Comparison of ENCODE assay signal across 10 mouse cellular contexts in genomic region chr12:86686551-86687330, GRCm38 (mm10). TPM values are rescaled to one million over a fixed set of nuclear protein-coding genes. Genes with fewer than 3 reads are reported as not detected.
DNase-seq lines count a peak whose midpoint lies in the region; ATAC-seq and TF ChIP-seq lines count a peak whose summit lies in the region.
"Had no signal": no experiment of that assay in that cellular context is flagged by ENCODE, and none has a peak within 500 bp of the region (broad histone marks: within the 10 kb centered on the region; RNA-seq: fewer than 3 reads in every experiment).

No protein-coding gene starts in this region.

- no peak overlapping the region for H3K27ac ChIP-seq in heart, embryonic 12.5 days (ENCODE audit: poor library complexity, severe bottlenecking)
- 0 out of 2 replicates have a peak overlapping the region, but pooled peaks have one; percentile 10 for H3K27ac ChIP-seq in midbrain, embryonic 12.5 days (replicated peaks)
- H3K27ac ChIP-seq in midbrain, embryonic 10.5 days (replicated peaks) = no peak overlapping the region
- peak overlapping the region; percentile 17 for H3K27ac ChIP-seq in liver, postnatal 0 days (ENCODE audit: low read depth)

- H3K4me3 ChIP-seq in heart, embryonic 12.5 days = no peak overlapping the region
- no peak overlapping the region for H3K4me3 ChIP-seq in midbrain, embryonic 12.5 days
- no peak overlapping the region for H3K4me3 ChIP-seq in midbrain, embryonic 10.5 days
- H3K4me3 ChIP-seq in liver, postnatal 0 days (ENCODE audit: low read depth, low read length) = no peak overlapping the region

- no peaks in the 10 kb centered on the region for H3K27me3 ChIP-seq in heart, embryonic 12.5 days (replicated peaks)
- no peaks in the 10 kb centered on the region for H3K27me3 ChIP-seq in midbrain, embryonic 12.5 days
- no peaks in the 10 kb centered on the region for H3K27me3 ChIP-seq in midbrain, embryonic 10.5 days (ENCODE audit: low read depth, poor library complexity, severe bottlenecking)
- H3K27me3 ChIP-seq in liver, postnatal 0 days (ENCODE audit: insufficient read depth, low read length) = no peaks in the 10 kb centered on the region

- no peaks in the 10 kb centered on the region for H3K9me3 ChIP-seq in heart, embryonic 12.5 days (replicated peaks)
- no peaks in the 10 kb centered on the region for H3K9me3 ChIP-seq in midbrain, embryonic 12.5 days
- no peaks in the 10 kb centered on the region for H3K9me3 ChIP-seq in midbrain, embryonic 10.5 days (replicated peaks)
- no peaks in the 10 kb centered on the region for H3K9me3 ChIP-seq in liver, postnatal 0 days (ENCODE audit: low read length)

- peaks cover 41% of the 10 kb centered on the region for H3K36me3 ChIP-seq in heart, embryonic 12.5 days
- H3K36me3 ChIP-seq in midbrain, embryonic 12.5 days = peaks cover 78% of the 10 kb centered on the region
- H3K36me3 ChIP-seq in midbrain, embryonic 10.5 days = peaks cover 92% of the 10 kb centered on the region
- no peaks in the 10 kb centered on the region for H3K36me3 ChIP-seq in liver, postnatal 0 days (replicated peaks; ENCODE audit: insufficient read depth, low read length)

- WGBS in heart, embryonic 12.5 days = 49% methylated on average over 13 of the region's 13 CpGs
- WGBS in midbrain, embryonic 12.5 days = 56% methylated on average over 13 of the region's 13 CpGs
- WGBS in midbrain, embryonic 10.5 days = 56% methylated on average over 13 of the region's 13 CpGs
- WGBS in liver, postnatal 0 days (ENCODE audit: insufficient replicate concordance) = 21% methylated on average over 12 of the region's 13 CpGs

- intact Hi-C loops in gastrocnemius, postnatal 14 days (cut with DNase I; ENCODE audit: low total_unique reads) = no loop called here

- H3K9ac ChIP-seq in heart, embryonic 12.5 days = no peak overlapping the region
- H3K9ac ChIP-seq in midbrain, embryonic 12.5 days (replicated peaks) = no peak overlapping the region
- no peak overlapping the region for H3K9ac ChIP-seq in liver, postnatal 0 days (replicated peaks)

- ATAC-seq in heart, embryonic 12.5 days (ENCODE audit: insufficient number of reproducible peaks, low FRiP score) = no peak
- ATAC-seq in midbrain, embryonic 12.5 days (ENCODE audit: low FRiP score, low read depth) = no peak
- ATAC-seq in liver, postnatal 0 days = peak; percentile 50

- TF ChIP-seq EP300 in liver, postnatal 0 days (IDR thresholded peaks at IDR 0.05; ENCODE audit: low read depth) = no peak

- peaks cover 71% of the 10 kb centered on the region for H3K4me1 ChIP-seq in heart, embryonic 12.5 days (replicated peaks)
- peaks cover 19% of the 10 kb centered on the region for H3K4me1 ChIP-seq in midbrain, embryonic 12.5 days
- peaks cover 40% of the 10 kb centered on the region for H3K4me1 ChIP-seq in midbrain, embryonic 10.5 days
- H3K4me1 ChIP-seq in liver, postnatal 0 days (ENCODE audit: insufficient read depth) = peaks cover 3% of the 10 kb centered on the region; the same call in 1 of the 2 replicates

- TF ChIP-seq CTCF in liver, postnatal 0 days (IDR thresholded peaks at IDR 0.05; ENCODE audit: low read depth) = no peak

- peak; percentile 94 for DNase-seq in heart, adult 11 months
- no peak for DNase-seq in midbrain, embryonic 10.5 days (ENCODE audit: low spot score)
- peak; percentile 81 for DNase-seq in brain, adult 2 months (ENCODE audit: low read depth, low spot score)
- DNase-seq in liver, postnatal 0 days = peak; percentile 29
- no peak for DNase-seq in gastrocnemius, postnatal 14 days
- DNase-seq in kidney, adult 8-10 months = no peak

- H3K4me2 ChIP-seq in heart, embryonic 12.5 days = no peak overlapping the region
- H3K4me2 ChIP-seq in midbrain, embryonic 12.5 days (replicated peaks) = no peak overlapping the region
- no peak overlapping the region for H3K4me2 ChIP-seq in liver, postnatal 0 days (ENCODE audit: low read depth, low read length)

RNA-seq across cellular contexts. Expression of gene Vash1, which starts 8.2 kb away (rescaled TPM):
- polyA plus RNA-seq in heart, embryonic 12.5 days (2016; fragmentation: Nextera tagmentation; extraction: Ambion mirVana) = 10.5 and 11.6 TPM in 2 replicates
- 33.2 and 36.3 TPM in 2 replicates for polyA plus RNA-seq in midbrain, embryonic 12.5 days (2016; fragmentation: Nextera tagmentation; extraction: Ambion mirVana)
- polyA plus RNA-seq in midbrain, embryonic 10.5 days (2016; fragmentation: Nextera tagmentation; extraction: Ambion mirVana) = 17.5 and 22.3 TPM in 2 replicates
- polyA plus RNA-seq in liver, postnatal 0 days (2015; fragmentation: Nextera tagmentation; extraction: Ambion mirVana) = 1.3 and 1.4 TPM in 2 replicates
- 10 to 100 TPM; 16.2 to 23.0 TPM for total RNA-seq in gastrocnemius, postnatal 14 days (2021)
- total RNA-seq: neutrophil, adult 5-6 weeks had no signal

RNA-seq across cellular contexts. Expression of gene Angel1, which starts 39.5 kb away (rescaled TPM):
- polyA plus RNA-seq in heart, embryonic 12.5 days (2016; fragmentation: Nextera tagmentation; extraction: Ambion mirVana) = 10.6 and 12.3 TPM in 2 replicates
- 14.3 and 16.8 TPM in 2 replicates for polyA plus RNA-seq in midbrain, embryonic 12.5 days (2016; fragmentation: Nextera tagmentation; extraction: Ambion mirVana)
- polyA plus RNA-seq in midbrain, embryonic 10.5 days (2016; fragmentation: Nextera tagmentation; extraction: Ambion mirVana) = 14.4 and 16.0 TPM in 2 replicates
- 0.80 and 0.99 TPM in 2 replicates for polyA plus RNA-seq in liver, postnatal 0 days (2015; fragmentation: Nextera tagmentation; extraction: Ambion mirVana)
- 1 to 10 TPM; 4.6 to 4.7 TPM for total RNA-seq in gastrocnemius, postnatal 14 days (2021)

RNA-seq across cellular contexts. Expression of gene Lrrc74a, which starts 47.4 kb away (rescaled TPM):
- polyA plus RNA-seq in heart, embryonic 12.5 days (2016; fragmentation: Nextera tagmentation; extraction: Ambion mirVana) = not detected in 2 replicates
- not detected in 2 replicates for polyA plus RNA-seq in midbrain, embryonic 12.5 days (2016; fragmentation: Nextera tagmentation; extraction: Ambion mirVana)
- not detected in 2 replicates for polyA plus RNA-seq in midbrain, embryonic 10.5 days (2016; fragmentation: Nextera tagmentation; extraction: Ambion mirVana)
- not detected in 2 replicates for polyA plus RNA-seq in liver, postnatal 0 days (2015; fragmentation: Nextera tagmentation; extraction: Ambion mirVana)
- not detected for total RNA-seq in gastrocnemius, postnatal 14 days (2021)
- total RNA-seq: left cerebral cortex, postnatal 10 days; neutrophil, adult 5-6 weeks had no signal

Comparison
In these comparisons a context has a peak if more than half of its experiments do, and no peak if none do; other contexts are left out.
1. H3K27ac ChIP-seq: peak in midbrain, embryonic 12.5 days (single experiment) and liver, postnatal 0 days (single experiment); none in heart, embryonic 12.5 days (single experiment) and midbrain, embryonic 10.5 days (single experiment).
2. DNase-seq: peak in heart, adult 11 months (single experiment), brain, adult 2 months (single experiment) and liver, postnatal 0 days (single experiment); none in midbrain, embryonic 10.5 days (single experiment), gastrocnemius, postnatal 14 days (single experiment) and kidney, adult 8-10 months (0 of 2).